In the genomic region with DNA sequence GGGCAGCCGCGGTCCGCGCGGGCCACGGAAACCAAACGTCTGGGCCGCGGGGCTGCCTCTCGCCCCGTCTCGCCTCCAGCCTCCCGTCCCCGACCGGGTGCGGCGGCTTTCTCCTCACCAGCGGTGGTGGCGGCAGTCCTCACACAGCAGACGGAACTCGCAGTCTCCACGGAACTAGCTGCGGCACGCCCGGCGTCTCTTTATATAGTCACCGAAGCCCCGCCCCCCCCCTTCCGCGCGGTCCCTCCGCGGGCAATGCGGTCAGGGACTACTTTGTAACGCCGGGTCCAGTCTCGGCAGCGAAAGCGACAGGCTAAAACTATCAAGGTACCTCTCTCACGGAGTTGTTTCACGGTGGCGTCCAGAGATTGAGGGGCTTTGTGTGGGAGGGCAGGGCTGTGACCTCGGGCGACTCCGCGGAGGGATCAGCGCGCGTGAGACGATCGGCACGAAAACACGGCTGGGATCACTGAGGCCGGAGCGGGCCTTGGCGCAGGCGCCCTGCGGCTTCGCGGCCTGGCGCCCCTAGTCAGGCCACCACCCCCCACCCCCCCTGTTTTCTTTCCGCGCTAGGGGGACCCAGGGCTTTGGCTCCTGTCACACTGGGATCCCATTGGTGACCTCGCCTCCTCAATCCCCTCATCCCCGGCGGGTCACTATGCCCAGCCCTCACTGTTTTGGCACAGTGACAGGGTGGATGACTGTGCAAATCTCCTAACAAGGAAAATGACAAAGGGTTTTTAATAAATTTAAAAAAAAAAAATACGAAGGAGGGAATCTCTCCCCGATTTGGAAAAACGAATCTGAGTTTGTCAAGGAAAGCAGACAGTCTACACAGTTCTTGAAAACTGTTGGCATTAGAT, we compare ENCODE assay signal across 8 mouse cellular contexts. TPM values are rescaled to one million over a fixed set of nuclear protein-coding genes. Genes with fewer than 3 reads are reported as not detected.
A peak's percentile ranks its signal among the peaks of the same experiment; 100 is the strongest.
DNase-seq lines count a peak whose midpoint lies in the region; ATAC-seq lines count a peak whose summit lies in the region.

TSS of gene Ubc (minus strand) at position 624 of the 863 bp plus-strand sequence.

- intact Hi-C loops in left cerebral cortex, postnatal 14 days (cut with DNase I): no loop called here

- ATAC-seq in intestine, embryonic 14.5 days (replicated peaks; ENCODE audit: low FRiP score, low TSS enrichment, low read depth): peak; percentile 59
- peak; percentile 33 for ATAC-seq in megakaryocyte-erythroid progenitor cell, adult 5-6 weeks (replicated peaks; ENCODE audit: low FRiP score, low TSS enrichment, poor library complexity, severe bottlenecking)

- peaks cover 26% of the 10 kb centered on the region for H3K4me1 ChIP-seq in intestine, embryonic 14.5 days (replicated peaks; ENCODE audit: control insufficient read depth, insufficient read depth, low read length)

- H3K27me3 ChIP-seq in intestine, embryonic 14.5 days (replicated peaks; ENCODE audit: control insufficient read depth, insufficient read depth, low read length): no peaks in the 10 kb centered on the region

- peak within 1 kb of the TSS; percentile 99 for H3K4me3 ChIP-seq in intestine, embryonic 14.5 days (ENCODE audit: low read depth, low read length)

- DNase-seq in adipocyte (ENCODE audit: low spot score): peak; percentile 99
- peak; percentile 93 for DNase-seq in embryo, embryonic 10 days (ENCODE audit: low spot score)
- DNase-seq in gastrocnemius, postnatal 25 days: peak; percentile 87
- peak; percentile 99 for DNase-seq in intestine, embryonic 14.5 days (ENCODE audit: low spot score)
- peak; percentile 83 for DNase-seq in left cerebral cortex, postnatal 14 days (ENCODE audit: low spot score in 2 of 2)
- DNase-seq in right cerebral cortex, postnatal 14 days: peak; percentile 84
- DNase-seq in urinary bladder, postnatal 25 days (ENCODE audit: low spot score): peak; percentile 85

- under 1% methylated on average over 68 of the region's 69 CpGs for WGBS in intestine, embryonic 14.5 days

- peak within 1 kb of the TSS; percentile 100 for H3K9ac ChIP-seq in intestine, embryonic 14.5 days (ENCODE audit: low read length)

- peak within 1 kb of the TSS; percentile 92 for H3K27ac ChIP-seq in intestine, embryonic 14.5 days (ENCODE audit: low read depth)

- peaks cover 19% of the 10 kb centered on the region for H3K36me3 ChIP-seq in intestine, embryonic 14.5 days (ENCODE audit: control insufficient read depth, insufficient read depth, low read length)

- peak within 1 kb of the TSS; percentile 84 for H3K4me2 ChIP-seq in intestine, embryonic 14.5 days (ENCODE audit: low read length)

- no peaks in the 10 kb centered on the region for H3K9me3 ChIP-seq in intestine, embryonic 14.5 days (ENCODE audit: control insufficient read depth, low read length)

RNA-seq across cellular contexts. Expression of gene Ubc, which starts in this region (rescaled TPM):
- total RNA-seq in gastrocnemius, postnatal 25 days (2021): 1,000 to 10,000 TPM in 1 of 2 experiments, 100 to 1,000 TPM in 1; 606 to 1,413 TPM
- polyA plus RNA-seq in intestine, embryonic 14.5 days (2014; fragmentation: Nextera tagmentation; extraction: Ambion mirVana): 949 and 989 TPM in 2 replicates
- 100 to 1,000 TPM; 752 to 821 TPM for total RNA-seq in left cerebral cortex, postnatal 14 days (2021)
- 110 and 133 TPM in 2 replicates for total RNA-seq in megakaryocyte-erythroid progenitor cell, adult 5-6 weeks (2014; fragmentation: Nextera tagmentation)
- 202 and 258 TPM in 2 replicates for total RNA-seq in megakaryocyte-erythroid progenitor cell, adult 5-6 weeks (2017)

Comparison
In these comparisons a context has a peak if more than half of its experiments do, and no peak if none do; other contexts are left out.
1. Peak in every context shown above with its lines: DNase-seq, ATAC-seq, H3K4me3 ChIP-seq and H3K27ac ChIP-seq.